Mouse (Mus musculus) MEL (cell line): ENCODE data around the gene Tmem184b. TPM values are rescaled to one million over a fixed set of nuclear protein-coding genes. Genes with fewer than 3 reads are reported as not detected.

ENCODE experiments used
- DNase-seq: peaks from one replicate; pipeline ENCODE4 v3.0.0; 2011; ENCODE audit warnings: low read depth, low spot score
- H3K27ac ChIP-seq: 2 replicates; pipeline ENCODE4 v1.5.1; 2012; ENCODE audit warnings: low read depth, mild to moderate bottlenecking, control low read depth, low read length, moderate library complexity; ENCODE audit not compliant: control insufficient read depth
- H3K27me3 ChIP-seq, 2 experiments: fragments of 150-350 bp in 1 of 2; sonication (generic) in 1 of 2; 2 replicates each; pipeline ENCODE4 v1.6.1; 2012; ENCODE audit warnings: low read length in 2 of 2, mild to moderate bottlenecking in 2 of 2, improper control_type of control experiment in 1 of 2, moderate library complexity in 1 of 2; ENCODE audit not compliant: insufficient read depth in 2 of 2, control insufficient read depth in 1 of 2
- H3K36me3 ChIP-seq, 2 experiments: 2 replicates each; pipeline ENCODE4 v1.6.1; 2012 to 2014; ENCODE audit warnings: low read length in 2 of 2, improper control_type of control experiment in 1 of 2, inconsistent platforms in 1 of 2, mild to moderate bottlenecking in 1 of 2; ENCODE audit not compliant: insufficient read depth in 2 of 2, control insufficient read depth in 1 of 2
- H3K4me1 ChIP-seq, 2 experiments: fragments of 150-350 bp in 1 of 2; sonication (generic) in 1 of 2; 2 replicates each; pipeline ENCODE4 v1.6.1; 2012; ENCODE audit warnings: low read length in 2 of 2, improper control_type of control experiment in 1 of 2, mild to moderate bottlenecking in 1 of 2; ENCODE audit not compliant: insufficient read depth in 2 of 2, control insufficient read depth in 1 of 2
- H3K4me3 ChIP-seq, 2 experiments: fragments of 150-350 bp in 1 of 2; sonication (generic) in 1 of 2; 2 replicates each; pipeline ENCODE4 v1.5.1; 2012; ENCODE audit warnings: low read depth in 2 of 2, low read length in 2 of 2, mild to moderate bottlenecking in 2 of 2, moderate library complexity in 2 of 2, control low read depth in 1 of 2, improper control_type of control experiment in 1 of 2; ENCODE audit not compliant: control insufficient read depth in 1 of 2, insufficient read depth in 1 of 2
- H3K79me2 ChIP-seq: 2 replicates; pipeline ENCODE4 v1.6.1; 2012; ENCODE audit warnings: mild to moderate bottlenecking, low read length, moderate library complexity; ENCODE audit not compliant: control insufficient read depth, poor library complexity, insufficient read depth
- H3K9ac ChIP-seq: 2 replicates; pipeline ENCODE4 v1.6.1; 2012; ENCODE audit warnings: low read depth, mild to moderate bottlenecking, control low read depth, low read length, moderate library complexity; ENCODE audit not compliant: control insufficient read depth, poor library complexity, severe bottlenecking
- H3K9me3 ChIP-seq: fragments of 150-350 bp; sonication (generic); replicated peaks from 2 replicates; pipeline ENCODE4 v1.6.1; 2012; ENCODE audit warnings: mild to moderate bottlenecking, low read length, improper control_type of control experiment, moderate library complexity; ENCODE audit not compliant: insufficient read depth
- EP300 ChIP-seq, 2 experiments: IDR thresholded peaks; 2 replicates each; pipeline ENCODE4 v1.6.1; 2011; ENCODE audit warnings: improper control_type of control experiment in 2 of 2, low read length in 2 of 2, low read depth in 1 of 2, mild to moderate bottlenecking in 1 of 2
- ETS1 ChIP-seq: IDR thresholded peaks from 2 replicates; pipeline ENCODE4 v1.6.1; 2012; ENCODE audit warnings: low read depth, mild to moderate bottlenecking, inconsistent platforms, low read length, improper control_type of control experiment, moderate library complexity
- HCFC1 ChIP-seq: IDR thresholded peaks from 2 replicates; pipeline ENCODE4 v1.6.1; 2012; ENCODE audit warnings: low read depth, mild to moderate bottlenecking, inconsistent platforms, low read length, improper control_type of control experiment, moderate library complexity
- JUND ChIP-seq: IDR thresholded peaks from 2 replicates; pipeline ENCODE4 v1.6.1; 2011; ENCODE audit warnings: low read depth, mild to moderate bottlenecking, improper control_type of control experiment, low read length
- MAX ChIP-seq: IDR thresholded peaks from 2 replicates; pipeline ENCODE4 v1.6.1; 2011; ENCODE audit warnings: low read length, improper control_type of control experiment
- MXI1 ChIP-seq: IDR thresholded peaks from 2 replicates; pipeline ENCODE4 v1.6.1; 2011; ENCODE audit warnings: mild to moderate bottlenecking, low read depth, low read length, improper control_type of control experiment
- MYC ChIP-seq: IDR thresholded peaks from 2 replicates; pipeline ENCODE4 v1.6.1; 2011; ENCODE audit warnings: low read depth, mild to moderate bottlenecking, low read length, improper control_type of control experiment, moderate library complexity
- NELFE ChIP-seq: IDR thresholded peaks from 2 replicates; pipeline ENCODE4 v1.6.1; 2011; ENCODE audit warnings: low read depth, low read length, improper control_type of control experiment
- NRF1 ChIP-seq: IDR thresholded peaks from 2 replicates; pipeline ENCODE4 v1.6.1; 2014; ENCODE audit warnings: low read depth, mild to moderate bottlenecking, inconsistent platforms, low read length, improper control_type of control experiment, moderate library complexity; ENCODE audit not compliant: poor library complexity, insufficient read depth, severe bottlenecking
- POLR2A ChIP-seq, 2 experiments: IDR thresholded peaks; 2 replicates each; pipeline ENCODE4 v1.6.1; 2011 to 2012; ENCODE audit warnings: low read length in 2 of 2, mild to moderate bottlenecking in 2 of 2, control low read depth in 1 of 2, improper control_type of control experiment in 1 of 2, low read depth in 1 of 2, moderate library complexity in 1 of 2; ENCODE audit not compliant: control insufficient read depth in 1 of 2, insufficient read depth in 1 of 2, poor library complexity in 1 of 2
- POLR2AphosphoS5 ChIP-seq: IDR thresholded peaks from 2 replicates; pipeline ENCODE4 v1.6.1; 2012; ENCODE audit warnings: low read depth, borderline replicate concordance, mild to moderate bottlenecking, inconsistent platforms, low read length, moderate library complexity, mixed read lengths
- SIN3A ChIP-seq: IDR thresholded peaks from 2 replicates; pipeline ENCODE4 v1.6.1; 2012; ENCODE audit warnings: low read length, improper control_type of control experiment, inconsistent platforms
- TCF12 ChIP-seq: IDR thresholded peaks from 2 replicates; pipeline ENCODE4 v1.6.1; 2014; ENCODE audit warnings: low read depth, mild to moderate bottlenecking, inconsistent platforms, low read length, improper control_type of control experiment, moderate library complexity
- USF1 ChIP-seq: IDR thresholded peaks from 2 replicates; pipeline ENCODE4 v1.6.1; 2014; ENCODE audit warnings: low read depth, mild to moderate bottlenecking, inconsistent platforms, low read length, improper control_type of control experiment, moderate library complexity
- USF2 ChIP-seq, 2 experiments: IDR thresholded peaks; 2 replicates each; pipeline ENCODE4 v1.6.1; 2011 to 2012; ENCODE audit warnings: improper control_type of control experiment in 2 of 2, low read length in 2 of 2, borderline replicate concordance in 1 of 2, inconsistent platforms in 1 of 2, low read depth in 1 of 2, mild to moderate bottlenecking in 1 of 2; ENCODE audit not compliant: insufficient read depth in 1 of 2
- ZC3H11A ChIP-seq: IDR thresholded peaks from 2 replicates; pipeline ENCODE4 v1.6.1; 2012; ENCODE audit warnings: low read depth, mild to moderate bottlenecking, inconsistent platforms, low read length, improper control_type of control experiment
- ZMIZ1 ChIP-seq: IDR thresholded peaks from 2 replicates; pipeline ENCODE4 v1.6.1; 2012; ENCODE audit warnings: low read depth, mild to moderate bottlenecking, inconsistent platforms, low read length, improper control_type of control experiment, moderate library complexity
- polyA plus RNA-seq, 2 experiments: library from polyadenylated mRNA; stranded (reverse) in 1 of 2; unstranded in 1 of 2; fragments of >175 nt in 1 of 2; fragments of >200 nt in 1 of 2; gene quantifications; 2 replicates each; pipeline versions ENCODE4 v1.2.1 to v1.2.4; 2012; ENCODE audit warnings: low replicate concordance in 2 of 2, low read depth in 1 of 2; ENCODE audit not compliant: insufficient read length in 2 of 2, insufficient read depth in 1 of 2, missing spikeins in 1 of 2
- total RNA-seq: library from RNA; depleted of rRNA; stranded (reverse); fragments of 300-350 nt; gene quantifications from 2 replicates; pipeline ENCODE4 v1.2.3, GENCODE M21; 2012

Tmem184b gene
- total and polyA plus RNA-seq, 3 experiments, result 7.5 to 28.4 TPM; not detected in 1

DNA sequence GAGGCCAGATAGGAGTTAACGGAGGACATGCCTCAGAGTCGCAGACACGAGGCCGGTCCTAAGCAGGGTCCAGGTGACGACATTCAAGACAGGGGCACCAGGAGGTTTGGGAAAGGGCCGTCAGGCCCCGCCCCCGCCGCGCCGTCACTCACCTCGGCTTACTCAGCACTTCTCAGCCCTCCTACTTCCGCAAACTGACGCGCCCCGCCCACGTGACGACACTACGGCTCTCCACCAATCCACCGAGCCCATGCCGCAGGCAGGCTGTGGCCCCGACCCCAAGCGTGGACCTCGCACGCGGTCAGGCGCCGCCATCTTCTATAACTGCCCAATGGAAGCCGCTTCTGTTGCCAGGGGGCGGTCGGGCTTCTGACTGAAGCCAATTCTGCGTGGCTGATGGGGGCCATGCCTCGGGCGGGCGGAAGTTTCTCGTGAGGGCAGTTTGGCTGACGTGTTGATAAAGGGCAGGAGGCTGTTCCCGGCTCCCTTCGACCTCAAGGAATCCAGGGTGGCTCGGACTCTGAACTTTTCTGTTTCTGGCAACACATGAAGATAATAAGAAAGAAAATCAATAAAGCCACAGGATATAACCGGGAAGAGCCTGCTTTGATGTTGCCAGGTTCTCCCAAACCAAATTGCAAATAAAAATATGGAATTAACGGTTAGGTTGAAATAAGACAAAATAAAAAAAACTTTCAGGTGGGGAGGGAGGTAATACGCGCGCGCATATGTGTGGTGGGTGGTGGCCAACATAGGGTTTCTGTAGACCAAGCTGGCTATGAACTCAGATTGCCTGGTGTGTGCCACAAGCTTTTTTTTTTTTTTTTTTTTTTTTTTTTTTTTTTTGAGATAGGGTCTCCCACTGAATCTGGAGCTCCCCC is 75.1 kb downstream of the Tmem184b start, which contains the start of gene Pla2g6 (continued):
- no peak for TF ChIP-seq POLR2AphosphoS5
- TF ChIP-seq NRF1, result peak; percentile 36; the same call in 1 of the 2 replicates
- peak; percentile 95 for TF ChIP-seq HCFC1
- TF ChIP-seq EP300 (IDR thresholded peaks at IDR 0.05; ENCODE audit: low read depth in 1 of 2, low read length in 2 of 2), result peak in 1 of 2 experiments; percentile 22; a peak in 1 of 4 replicates
- peak; percentile 94; the same call in 1 of the 2 replicates for TF ChIP-seq MYC
- peak; percentile 67 for TF ChIP-seq NELFE
- peak; percentile 78 for TF ChIP-seq ETS1
- no peak for TF ChIP-seq JUND
- peak; percentile 91 for TF ChIP-seq MXI1
- TF ChIP-seq ZC3H11A, result no peak
- peak; percentile 41; the same call in 1 of the 2 replicates for TF ChIP-seq ZMIZ1
- peak in 1 of 2 experiments; percentile 74; a peak in 2 of 4 replicates for TF ChIP-seq USF2 (IDR thresholded peaks at IDR 0.05; ENCODE audit: borderline replicate concordance in 1 of 2, insufficient read depth in 1 of 2, low read depth in 1 of 2, low read length in 2 of 2)

DNA sequence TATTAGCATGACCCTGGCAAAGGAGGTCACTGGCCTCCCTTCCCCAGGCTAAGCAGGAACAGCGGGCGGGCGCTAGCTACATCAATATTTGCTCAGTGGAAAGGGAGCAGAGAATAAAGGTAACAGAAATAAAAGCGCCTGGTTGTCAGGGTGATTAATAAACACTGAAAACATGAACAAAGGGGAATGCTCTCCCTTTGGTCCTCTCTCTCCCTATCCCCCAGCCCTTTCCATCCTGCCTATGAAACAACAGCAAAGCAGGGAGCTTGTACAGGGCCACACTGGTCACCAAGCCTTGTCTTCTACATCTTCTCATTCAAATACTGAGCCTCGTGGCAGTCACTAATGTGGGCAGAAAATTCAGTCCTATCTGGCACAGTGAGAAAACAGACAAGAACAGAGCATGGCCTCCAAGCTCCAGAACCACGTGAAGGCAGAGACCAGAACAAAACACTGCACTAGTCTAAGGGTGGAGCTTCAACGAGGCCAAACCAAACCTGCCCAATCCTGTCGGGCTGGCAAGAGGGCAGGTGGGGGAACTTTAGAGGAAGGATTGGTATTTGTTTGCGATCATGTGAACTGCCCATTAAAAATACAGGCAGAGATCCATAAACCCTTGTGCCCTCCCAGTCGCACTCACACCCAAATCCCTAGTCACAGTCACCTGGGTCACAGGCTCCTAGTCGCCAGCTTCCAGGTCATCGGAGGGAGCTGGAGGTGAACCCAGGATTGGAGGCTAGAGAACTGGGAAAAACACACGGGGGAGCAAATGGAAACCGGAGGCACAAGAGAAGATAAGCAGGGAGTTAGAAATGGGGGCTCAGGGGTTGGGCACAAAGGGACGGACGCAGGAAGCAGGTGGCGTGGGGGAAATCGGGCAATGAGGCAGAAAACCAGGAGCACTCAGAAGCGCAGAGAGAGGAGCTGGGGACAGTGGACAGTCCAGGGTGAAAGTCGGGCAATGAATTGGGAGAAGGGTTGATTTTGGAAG is 76.1 kb downstream of the Tmem184b start:
- peak; percentile 83 for DNase-seq
- H3K4me3 ChIP-seq, result peak overlapping the region; percentile 75 to 99

More for the DNA sequence above, 76.1 kb downstream of the Tmem184b start:
- no peaks in the 10 kb centered on the region for H3K27me3 ChIP-seq
- H3K27ac ChIP-seq, result peak overlapping the region; percentile 89
- TF ChIP-seq MXI1 (peak; percentile 95), USF2 (IDR thresholded peaks at IDR 0.05; ENCODE audit: borderline replicate concordance in 1 of 2, insufficient read depth in 1 of 2, low read depth in 1 of 2, low read length in 2 of 2) (peak in 1 of 2 experiments; percentile 40; a peak in 1 of 4 replicates), ZC3H11A (no peak), SIN3A (peak; percentile 83), ZMIZ1 (peak; percentile 42; the same call in 1 of the 2 replicates), TCF12 (no peak), MYC (peak; percentile 92), USF1 (peak; percentile 80), POLR2AphosphoS5 (no peak), MAX (peak; percentile 92), POLR2A (IDR thresholded peaks at IDR 0.05; ENCODE audit: control insufficient read depth in 1 of 2, insufficient read depth in 1 of 2, low read depth in 1 of 2, low read length in 2 of 2, poor library complexity in 1 of 2) (peak; percentile 38 to 62; a peak in 3 of 4 replicates)
- H3K4me1 ChIP-seq, result peaks cover 12 to 35% of the 10 kb centered on the region in 2 experiments
- no peaks in the 10 kb centered on the region for H3K9me3 ChIP-seq
- H3K36me3 ChIP-seq, result peaks cover 0 to 28% of the 10 kb centered on the region in 2 experiments; a peak in 2 of 4 replicates
- H3K9ac ChIP-seq, result peak overlapping the region; percentile 93
- peaks cover 28% of the 10 kb centered on the region for H3K79me2 ChIP-seq
